Mouse (Mus musculus): ENCODE measurements at regions not wholly inside any gene's neighbourhood (a gene's known extent, or its start where the extent isn't known, plus 50 kb on each side); places are given as distances from the start of the nearest gene placed in this dataset.

- no peak for DNase-seq
- intact Hi-C loops (cut with DNase I): no loop called here
Measured at GRCm38 (mm10) chr9:61168931-61169330, 203.2 kb upstream of the Tle3 start.

GRCm38 (mm10) chr9:61169506-61170090, 202.6 kb upstream of the Tle3 start:
- no peak for DNase-seq
- intact Hi-C loops (cut with DNase I): no loop called here

- intact Hi-C loops (cut with DNase I): no loop called here
- no peak for DNase-seq
Measured at GRCm38 (mm10) chr9:61170921-61171320, 201.2 kb upstream of the Tle3 start.

- intact Hi-C loops (cut with DNase I): no loop called here
- no peak for DNase-seq
Measured at GRCm38 (mm10) chr9:61172421-61172820, 199.7 kb upstream of the Tle3 start.

GRCm38 (mm10) chr9:61173548-61173947, 198.6 kb upstream of the Tle3 start:
- DNase-seq: no peak
- intact Hi-C loops (cut with DNase I): no loop called here

- no peak for DNase-seq
- intact Hi-C loops (cut with DNase I): no loop called here
Measured at GRCm38 (mm10) chr9:61175381-61175780, 196.8 kb upstream of the Tle3 start.

GRCm38 (mm10) chr9:61176856-61177255, 195.3 kb upstream of the Tle3 start:
- intact Hi-C loops (cut with DNase I): no loop called here
- no peak for DNase-seq

GRCm38 (mm10) chr9:61186541-61187420, 185.4 kb upstream of the Tle3 start:
- DNase-seq: no peak
- intact Hi-C loops (cut with DNase I): no loop called here

GRCm38 (mm10) chr9:61187713-61188399, 184.3 kb upstream of the Tle3 start:
- DNase-seq: no peak
- intact Hi-C loops (cut with DNase I): no loop called here

- no peak for DNase-seq
- intact Hi-C loops (cut with DNase I): no loop called here
Measured at GRCm38 (mm10) chr9:61189295-61189694, 182.9 kb upstream of the Tle3 start.

- intact Hi-C loops (cut with DNase I): no loop called here
- DNase-seq: no peak
Measured at GRCm38 (mm10) chr9:61199077-61199753, 173.0 kb upstream of the Tle3 start.

GRCm38 (mm10) chr9:61199891-61200290, 172.3 kb upstream of the Tle3 start:
- DNase-seq: no peak
- intact Hi-C loops (cut with DNase I): no loop called here

- no peak for DNase-seq
- intact Hi-C loops (cut with DNase I): no loop called here
Measured at GRCm38 (mm10) chr9:61200295-61200955, 171.7 kb upstream of the Tle3 start.

- intact Hi-C loops (cut with DNase I): no loop called here
- no peak for DNase-seq
Measured at GRCm38 (mm10) chr9:61205049-61205448, 167.1 kb upstream of the Tle3 start.

GRCm38 (mm10) chr9:61206725-61207365, 165.3 kb upstream of the Tle3 start:
- intact Hi-C loops (cut with DNase I): no loop called here
- DNase-seq: peak; percentile 22

GRCm38 (mm10) chr9:61207423-61208150, 164.6 kb upstream of the Tle3 start:
- no peak for DNase-seq
- intact Hi-C loops (cut with DNase I): no loop called here

- intact Hi-C loops (cut with DNase I): no loop called here
- no peak for DNase-seq
Measured at GRCm38 (mm10) chr9:61211627-61212026, 160.5 kb upstream of the Tle3 start.

- intact Hi-C loops (cut with DNase I): no loop called here
- DNase-seq: no peak
Measured at GRCm38 (mm10) chr9:61214943-61215342, 157.2 kb upstream of the Tle3 start.

- DNase-seq: peak; percentile 71
- intact Hi-C loops (cut with DNase I): no loop called here
Measured at GRCm38 (mm10) chr9:61216012-61216770, 156.0 kb upstream of the Tle3 start.

Data from left cerebral cortex, postnatal 4 days (tissue).